Mouse (Mus musculus) neural tube, embryonic 12.5 days (tissue): ENCODE data around the gene St8sia4. TPM values are rescaled to one million over a fixed set of nuclear protein-coding genes. Genes with fewer than 3 reads are reported as not detected.

ENCODE experiments used
- ATAC-seq: fragments of 200-750 bp; cut with Nextera tagmentation; 2 replicates; pipeline ENCODE4 v1.8.0; 2017; ENCODE audit warnings: low read depth, mild to moderate bottlenecking, moderate TSS enrichment, moderate library complexity; ENCODE audit not compliant: low FRiP score
- H3K27ac ChIP-seq: fragments of 300-500 bp; sonication (generic); 2 replicates; pipeline ENCODE4 v1.5.1; 2016
- H3K27me3 ChIP-seq: fragments of 300-500 bp; sonication (generic); replicated peaks from 2 replicates; pipeline ENCODE4 v1.6.1; 2016; ENCODE audit warnings: mild to moderate bottlenecking
- H3K36me3 ChIP-seq: fragments of 300-500 bp; sonication (generic); 2 replicates; pipeline ENCODE4 v1.6.1; 2016; ENCODE audit warnings: mild to moderate bottlenecking
- H3K4me1 ChIP-seq: fragments of 300-500 bp; sonication (generic); 2 replicates; pipeline ENCODE4 v1.6.1; 2016
- H3K4me2 ChIP-seq: fragments of 300-500 bp; sonication (generic); replicated peaks from 2 replicates; pipeline ENCODE4 v1.6.1; 2016; ENCODE audit warnings: mild to moderate bottlenecking
- H3K4me3 ChIP-seq: fragments of 300-500 bp; sonication (generic); 2 replicates; pipeline ENCODE4 v1.5.1; 2016
- H3K9ac ChIP-seq: fragments of 300-500 bp; sonication (generic); 2 replicates; pipeline ENCODE4 v1.6.1; 2016; ENCODE audit warnings: mild to moderate bottlenecking
- H3K9me3 ChIP-seq: fragments of 300-500 bp; sonication (generic); 2 replicates; pipeline ENCODE4 v1.6.1; 2016; ENCODE audit warnings: mild to moderate bottlenecking
- WGBS: fragments of 180-500 bp; shearing (Covaris S2); methylation state at CpG from one replicate; pipeline ENCODE4 v1.1.7; 2016; 5-methylcytosine and 5-hydroxymethylcytosine counted together
- polyA plus RNA-seq: library from polyadenylated mRNA; unstranded; fragments of >200 nt; fragmentation: Nextera tagmentation; extraction: Ambion mirVana; gene quantifications from 2 replicates; pipeline ENCODE4 v1.2.1, GENCODE M21; 2016

St8sia4 gene
- 19.2 and 20.4 TPM in 2 replicates for polyA plus RNA-seq

GRCm38 (mm10) chr1:95667435-95668252, at the start of gene St8sia4:
Gene St8sia4, minus strand, starts transcription at chr1:95667571.
- Histone ChIP-seq H3K9me3 (no peaks in the 10 kb centered on the region), H3K36me3 (no peaks in the 10 kb centered on the region), H3K27ac (no peak within 1 kb of the TSS), H3K4me1 (peaks cover 6% of the 10 kb centered on the region; the same call in 1 of the 2 replicates), H3K4me3 (peak within 1 kb of the TSS; percentile 60), H3K4me2 (peak within 1 kb of the TSS; percentile 85), H3K9ac (peak within 1 kb of the TSS; percentile 66), H3K27me3 (no peaks in the 10 kb centered on the region)
- peak; percentile 97 for ATAC-seq
- WGBS: under 1% methylated on average over 52 of the region's 52 CpGs

DNA sequence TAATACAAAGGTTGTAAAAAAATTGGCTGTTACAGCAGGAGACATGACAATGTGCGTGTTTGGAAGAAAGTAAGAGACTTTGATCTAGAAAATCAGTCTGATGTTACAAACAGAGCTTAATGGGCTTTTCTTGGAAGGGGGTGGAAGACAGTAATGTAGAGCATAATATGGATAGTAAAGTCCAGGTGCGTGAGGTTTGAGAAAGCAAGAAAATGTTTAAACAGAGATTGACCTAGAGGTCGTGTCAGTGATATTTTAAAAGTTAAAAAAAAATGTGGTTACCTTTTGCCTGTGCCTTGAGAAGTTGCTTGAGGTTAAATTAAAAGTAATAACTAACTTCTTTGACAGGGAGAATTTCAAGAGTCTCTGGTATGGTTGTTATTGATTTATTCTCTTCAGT, 41.8 kb upstream of the St8sia4 start:
- no peak overlapping the region for H3K4me3 ChIP-seq
- H3K36me3 ChIP-seq: no peaks in the 10 kb centered on the region
- no peak overlapping the region for H3K9ac ChIP-seq
- ATAC-seq: no peak
- no peaks in the 10 kb centered on the region for H3K4me1 ChIP-seq
- H3K27me3 ChIP-seq: no peaks in the 10 kb centered on the region
- 78% methylated on average over 3 of the region's 3 CpGs for WGBS
- H3K4me2 ChIP-seq: no peak overlapping the region
- H3K27ac ChIP-seq: no peak overlapping the region
- H3K9me3 ChIP-seq: no peaks in the 10 kb centered on the region

DNA sequence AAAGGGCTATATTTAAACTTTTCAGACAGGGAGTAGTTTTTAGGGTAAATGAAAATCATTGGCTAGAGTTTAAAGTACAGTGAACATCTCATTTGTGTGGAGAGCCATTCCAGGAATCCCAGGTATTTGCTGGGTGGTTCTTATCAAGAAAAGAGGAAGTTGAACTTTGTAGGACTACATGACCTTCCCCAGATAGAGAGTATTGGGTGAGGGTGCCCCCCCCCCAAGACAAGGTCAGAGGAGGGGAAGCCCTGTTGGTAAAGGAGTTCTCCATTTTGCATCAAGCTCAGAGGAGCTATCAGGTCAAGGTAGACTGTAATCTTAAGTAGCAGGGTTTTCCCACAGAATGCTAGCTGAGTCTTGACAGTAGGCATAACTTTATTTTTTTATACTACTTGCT, 32.5 kb upstream of the St8sia4 start:
- H3K4me1 ChIP-seq: no peaks in the 10 kb centered on the region
- H3K4me3 ChIP-seq: no peak overlapping the region
- no peak for ATAC-seq

GRCm38 (mm10) chr1:95674052-95674451, 6.7 kb upstream of the St8sia4 start:
- Histone ChIP-seq H3K27ac (no peak overlapping the region), H3K4me3 (no peak overlapping the region), H3K4me2 (no peak overlapping the region), H3K36me3 (no peaks in the 10 kb centered on the region), H3K9ac (no peak overlapping the region), H3K4me1 (no peaks in the 10 kb centered on the region), H3K27me3 (no peaks in the 10 kb centered on the region), H3K9me3 (no peaks in the 10 kb centered on the region)
- 91% methylated on average over 3 of the region's 3 CpGs for WGBS
- no peak for ATAC-seq

More for the DNA sequence above, 32.5 kb upstream of the St8sia4 start:
- no peak overlapping the region for H3K4me2 ChIP-seq
- H3K27me3 ChIP-seq: no peaks in the 10 kb centered on the region
- no peak overlapping the region for H3K9ac ChIP-seq
- no peaks in the 10 kb centered on the region for H3K36me3 ChIP-seq
- H3K27ac ChIP-seq: no peak overlapping the region
- H3K9me3 ChIP-seq: no peaks in the 10 kb centered on the region

GRCm38 (mm10) chr1:95668253-95668805, 958 bp upstream of the St8sia4 start:
- peak overlapping the region; percentile 60 for H3K4me3 ChIP-seq
- H3K27me3 ChIP-seq: no peaks in the 10 kb centered on the region
- peak overlapping the region; percentile 85 for H3K4me2 ChIP-seq
- WGBS: 8% methylated on average over 6 of the region's 6 CpGs
- H3K36me3 ChIP-seq: no peaks in the 10 kb centered on the region
- no peaks in the 10 kb centered on the region for H3K9me3 ChIP-seq
- no peak for ATAC-seq
- H3K27ac ChIP-seq: no peak overlapping the region
- peaks cover 6% of the 10 kb centered on the region; the same call in 1 of the 2 replicates for H3K4me1 ChIP-seq
- peak overlapping the region; percentile 51 for H3K9ac ChIP-seq

GRCm38 (mm10) chr1:95666541-95667320, 640 bp downstream of the St8sia4 start:
- H3K4me1 ChIP-seq: peaks cover 6% of the 10 kb centered on the region; the same call in 1 of the 2 replicates
- H3K4me2 ChIP-seq: peak overlapping the region; percentile 85
- ATAC-seq: peak; percentile 25
- H3K9ac ChIP-seq: peak overlapping the region; percentile 66
- under 1% methylated on average over 14 of the region's 14 CpGs for WGBS
- no peaks in the 10 kb centered on the region for H3K9me3 ChIP-seq
- H3K27ac ChIP-seq: no peak overlapping the region
- H3K4me3 ChIP-seq: peak overlapping the region; percentile 60
- no peaks in the 10 kb centered on the region for H3K27me3 ChIP-seq
- no peaks in the 10 kb centered on the region for H3K36me3 ChIP-seq

DNA sequence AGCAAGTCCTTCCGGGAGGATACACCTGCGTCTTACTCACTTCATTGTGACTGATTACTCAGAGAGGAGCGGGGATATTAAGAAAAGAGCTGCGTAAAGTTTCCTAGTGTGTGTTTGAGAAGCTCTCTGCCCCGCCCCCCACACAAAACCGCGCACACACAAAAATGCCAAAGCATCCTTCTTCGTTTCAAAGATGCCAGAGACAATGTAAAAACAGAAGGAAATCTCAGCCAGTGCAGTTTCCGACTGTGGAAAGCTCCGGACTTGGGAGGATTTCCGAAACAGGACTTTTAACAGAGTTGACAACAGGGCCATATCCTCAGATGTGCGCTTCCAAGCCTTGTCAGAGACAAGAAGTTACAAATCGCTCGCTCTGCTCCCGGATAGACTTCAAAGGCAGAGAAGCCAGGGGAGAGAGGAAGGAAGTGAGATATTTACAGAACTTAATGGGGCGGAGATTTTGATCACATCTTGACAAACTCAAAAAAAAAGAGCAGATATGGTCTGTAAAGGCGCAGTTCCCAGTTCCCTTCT, 1.4 kb downstream of the St8sia4 start:
- 2% methylated on average over 17 of the region's 17 CpGs for WGBS
- no peak for ATAC-seq

GRCm38 (mm10) chr1:95664969-95665702, 2.2 kb downstream of the St8sia4 start:
- peak overlapping the region; percentile 60 for H3K4me3 ChIP-seq
- ATAC-seq: peak; percentile 21
- peaks cover 6% of the 10 kb centered on the region; the same call in 1 of the 2 replicates for H3K4me1 ChIP-seq
- peak overlapping the region; percentile 7; the same call in 1 of the 2 replicates for H3K27ac ChIP-seq
- H3K9ac ChIP-seq: peak overlapping the region; percentile 53
- H3K27me3 ChIP-seq: no peaks in the 10 kb centered on the region
- WGBS: 12% methylated on average over 22 of the region's 22 CpGs
- peak overlapping the region; percentile 85 for H3K4me2 ChIP-seq
- H3K36me3 ChIP-seq: no peaks in the 10 kb centered on the region
- no peaks in the 10 kb centered on the region for H3K9me3 ChIP-seq

More for the DNA sequence above, 1.4 kb downstream of the St8sia4 start:
- Histone ChIP-seq H3K27ac (no peak overlapping the region), H3K4me1 (peaks cover 6% of the 10 kb centered on the region; the same call in 1 of the 2 replicates), H3K36me3 (no peaks in the 10 kb centered on the region), H3K27me3 (no peaks in the 10 kb centered on the region), H3K4me3 (peak overlapping the region; percentile 60), H3K4me2 (peak overlapping the region; percentile 85), H3K9me3 (no peaks in the 10 kb centered on the region), H3K9ac (peak overlapping the region; percentile 66)

DNA sequence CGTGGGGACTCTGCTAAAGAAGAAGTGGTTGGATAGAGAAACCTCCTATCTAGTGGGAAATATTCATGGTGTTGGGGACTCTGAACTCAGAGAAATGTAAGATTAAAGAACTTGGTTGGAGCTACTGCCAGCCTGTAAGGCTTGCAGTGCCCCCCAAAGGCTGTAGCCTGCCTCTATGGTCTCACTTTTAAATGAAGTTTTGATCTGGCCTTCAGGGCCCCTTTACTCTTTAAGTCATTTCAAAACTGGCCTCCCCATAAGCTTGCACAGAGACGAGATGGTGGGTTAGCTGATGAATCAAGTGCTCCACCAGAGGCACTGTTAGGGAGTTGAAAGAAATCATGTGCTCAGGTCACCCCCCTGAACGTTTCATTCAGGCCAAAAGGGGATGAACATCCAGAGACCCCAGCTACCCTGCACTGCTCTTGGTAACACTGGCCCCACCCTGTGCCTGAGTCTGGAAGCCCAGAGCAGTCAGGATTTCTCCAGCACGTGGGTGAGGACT, 3.0 kb downstream of the St8sia4 start:
- Histone ChIP-seq H3K36me3 (no peaks in the 10 kb centered on the region), H3K4me1 (peaks cover 6% of the 10 kb centered on the region; the same call in 1 of the 2 replicates), H3K27ac (no peak overlapping the region), H3K4me3 (peak overlapping the region; percentile 60), H3K4me2 (peak overlapping the region; percentile 85), H3K9me3 (no peaks in the 10 kb centered on the region), H3K9ac (no peak overlapping the region), H3K27me3 (no peaks in the 10 kb centered on the region)
- 0 out of 2 replicates have a peak, but pooled peaks have one; percentile 18 for ATAC-seq
- WGBS: 24% methylated on average over 4 of the region's 4 CpGs

GRCm38 (mm10) chr1:95657051-95657668, 10.2 kb downstream of the St8sia4 start:
- H3K4me3 ChIP-seq: no peak overlapping the region
- no peaks in the 10 kb centered on the region for H3K9me3 ChIP-seq
- H3K4me2 ChIP-seq: no peak overlapping the region
- no peaks in the 10 kb centered on the region for H3K36me3 ChIP-seq
- 83% methylated on average over 5 of the region's 5 CpGs for WGBS
- H3K9ac ChIP-seq: no peak overlapping the region
- H3K27me3 ChIP-seq: no peaks in the 10 kb centered on the region
- no peak overlapping the region for H3K27ac ChIP-seq
- ATAC-seq: no peak
- H3K4me1 ChIP-seq: no peaks in the 10 kb centered on the region

GRCm38 (mm10) chr1:95655564-95655963, 11.8 kb downstream of the St8sia4 start:
- Histone ChIP-seq H3K4me3 (no peak overlapping the region), H3K36me3 (no peaks in the 10 kb centered on the region), H3K27ac (no peak overlapping the region), H3K4me2 (no peak overlapping the region), H3K27me3 (no peaks in the 10 kb centered on the region), H3K9ac (no peak overlapping the region), H3K4me1 (no peaks in the 10 kb centered on the region), H3K9me3 (no peaks in the 10 kb centered on the region)
- 89% methylated on average over 9 of the region's 9 CpGs for WGBS
- no peak for ATAC-seq
